Mouse (Mus musculus) embryonic stem cell, embryonic (primary cell): ENCODE data around the gene Olfr665.
"Not testable (repeated sequence)": the region's sequence is repeated elsewhere in the genome, so short reads cannot be mapped to it uniquely, and the experiment has no call there.

Experiments
- CTCF ChIA-PET, 4 experiments: fragments of 300-600 bp in 2 of 4; fragments of 350-600 bp in 2 of 4; sonication (Branson Sonifier 250); formaldehyde crosslinking; loops; one replicate each; lab custom pipeline; 2022; ENCODE audit warnings: inconsistent platforms in 2 of 4; lab: Charles Lee
- POLR2A ChIA-PET, 4 experiments: fragments of 300-600 bp in 2 of 4; fragments of 350-600 bp in 2 of 4; sonication (Branson Sonifier 250); formaldehyde crosslinking; loops; one replicate each; lab custom pipeline; 2022; ENCODE audit warnings: antibody characterized with exemption in 4 of 4, inconsistent platforms in 1 of 4; lab: Charles Lee

The Olfr665 gene

GRCm38 (mm10) chr7:104877731-104878130, at the start of gene Olfr665:
Gene Olfr665, plus strand, starts transcription at chr7:104878031.
- POLR2A ChIA-PET: no interaction called here
- CTCF ChIA-PET: no interaction called here

GRCm38 (mm10) chr7:104842503-104842902, 35.3 kb upstream of the Olfr665 start, which contains the start of gene Usp17lb:
Gene Usp17lb, minus strand, starts transcription at chr7:104842603.
- POLR2A ChIA-PET: no interaction called here

GRCm38 (mm10) chr7:104843731-104844287, 34.0 kb upstream of the Olfr665 start:
- ChIA-PET POLR2A (no interaction called here), CTCF (no interaction called here)

More at GRCm38 (mm10) chr7:104842503-104842902, 35.3 kb upstream of the Olfr665 start, which contains the start of gene Usp17lb:
- CTCF ChIA-PET: no interaction called here

GRCm38 (mm10) chr7:104851546-104851945, 26.3 kb upstream of the Olfr665 start:
- CTCF ChIA-PET, POLR2A ChIA-PET: not testable (repeated sequence)

GRCm38 (mm10) chr7:104855248-104855750, 22.5 kb upstream of the Olfr665 start:
- ChIA-PET CTCF (no interaction called here), POLR2A (no interaction called here)

GRCm38 (mm10) chr7:104856709-104857108, 21.1 kb upstream of the Olfr665 start, which contains the start of gene Usp17la:
Gene Usp17la, plus strand, starts transcription at chr7:104857009.
- CTCF ChIA-PET, POLR2A ChIA-PET: not testable (repeated sequence)

GRCm38 (mm10) chr7:104857683-104858082, 20.1 kb upstream of the Olfr665 start:
- ChIA-PET CTCF (no interaction called here), POLR2A (no interaction called here)

- ChIA-PET POLR2A (no interaction called here), CTCF (no interaction called here)
Observed at GRCm38 (mm10) chr7:104861381-104861780, 16.4 kb upstream of the Olfr665 start.

- ChIA-PET CTCF (no interaction called here), POLR2A (no interaction called here)
Observed at GRCm38 (mm10) chr7:104895852-104896251, 18.0 kb downstream of the Olfr665 start, which contains the start of gene Olfr666. Gene Olfr666, minus strand, starts transcription at chr7:104895952.

GRCm38 (mm10) chr7:104921382-104921781, 43.6 kb downstream of the Olfr665 start, which contains the start of gene Olfr667:
Gene Olfr667, minus strand, starts transcription at chr7:104921482.
- CTCF ChIA-PET: no interaction called here
- POLR2A ChIA-PET: no interaction called here

- CTCF ChIA-PET: no interaction called here
- POLR2A ChIA-PET: no interaction called here
Observed at GRCm38 (mm10) chr7:104927957-104928356, 50.1 kb downstream of the Olfr665 start, which contains the start of gene Olfr668. Gene Olfr668, minus strand, starts transcription at chr7:104928057.
